Mouse (Mus musculus) lung, postnatal 25 days (tissue): ENCODE results near the gene Afg1l.

Experiments used
- DNase-seq: peaks from one replicate; pipeline ENCODE4 v3.0.0; 2022; ENCODE audit warnings: low spot score

Gene Afg1l

DNA sequence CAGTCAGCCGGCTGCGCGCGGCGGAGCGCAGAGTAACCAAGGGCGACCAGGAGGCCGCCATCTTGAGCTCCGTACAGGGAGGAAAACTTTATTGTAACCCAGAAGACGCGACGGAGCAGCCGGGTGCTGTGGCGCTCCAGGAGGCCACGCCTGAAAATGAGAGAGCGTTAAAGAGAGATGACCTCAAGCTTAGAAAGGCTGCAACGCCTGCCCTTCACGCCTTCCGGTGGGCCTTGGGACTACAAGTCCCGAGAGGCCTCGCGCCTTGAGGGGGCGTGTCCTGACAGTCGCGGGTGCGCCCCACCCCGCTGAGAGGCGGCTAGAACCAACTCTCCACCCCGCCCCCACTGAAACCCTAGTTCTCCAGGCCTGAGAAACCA, at the start of gene Afg1l:
TSS of gene Afg1l (minus strand) at position 225 of the 380 bp plus-strand sequence.
- peak; percentile 97 for DNase-seq

GRCm38 (mm10) chr10:42525682-42526081, 47.3 kb upstream of the Afg1l start:
- no peak for DNase-seq

DNA sequence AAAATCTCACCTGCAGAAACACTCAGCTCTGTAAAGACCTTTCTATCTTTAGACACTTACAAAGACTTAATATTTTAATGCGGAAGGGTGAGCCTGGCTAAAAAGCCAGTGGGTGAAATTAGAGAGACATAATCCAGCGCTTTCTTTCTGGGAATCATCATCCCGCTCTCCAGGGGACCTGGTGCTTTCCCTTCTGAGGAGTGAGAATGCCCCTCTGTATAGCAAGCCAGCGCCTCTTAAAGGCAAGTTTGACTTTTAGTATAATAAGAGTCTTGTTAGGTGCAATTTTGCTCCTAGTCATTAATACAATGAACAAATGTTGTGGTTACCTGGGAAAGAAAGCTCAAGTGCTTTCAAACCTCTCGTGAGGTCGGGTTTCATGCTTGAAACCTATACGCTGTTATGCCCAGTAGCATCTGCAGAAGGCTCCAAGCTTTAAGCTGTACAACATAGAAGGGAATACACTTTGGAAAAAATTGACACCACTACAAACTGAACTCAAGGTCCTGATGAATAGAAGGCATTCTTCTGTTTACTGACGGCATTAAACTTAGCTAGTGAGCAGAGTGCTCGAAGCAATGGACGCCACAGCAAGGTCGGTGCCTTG, 45.3 kb upstream of the Afg1l start:
- no peak for DNase-seq

DNA sequence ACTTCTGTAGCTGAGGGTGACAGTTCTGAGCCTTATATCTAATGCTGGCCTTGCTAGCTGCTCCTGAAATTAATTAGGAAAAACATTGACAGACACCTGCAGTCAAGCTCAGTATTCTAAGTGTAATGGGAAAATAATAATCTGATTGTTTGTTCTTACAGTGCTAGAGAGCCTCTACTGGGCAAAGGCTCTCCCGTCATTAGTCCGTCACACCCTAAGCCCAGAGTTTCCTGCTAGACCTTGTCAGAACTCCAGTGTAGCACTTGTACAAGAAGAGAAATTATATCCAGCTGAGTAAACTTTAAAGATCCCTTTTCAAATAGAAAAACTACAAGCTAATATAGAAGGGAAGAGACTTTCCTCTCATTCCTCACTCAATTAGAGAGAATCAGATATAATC, 44.5 kb upstream of the Afg1l start:
- peak; percentile 26 for DNase-seq

- no peak for DNase-seq
Observed at GRCm38 (mm10) chr10:42521315-42521981, 43.1 kb upstream of the Afg1l start.

GRCm38 (mm10) chr10:42518363-42518762, 40.0 kb upstream of the Afg1l start:
- no peak for DNase-seq

GRCm38 (mm10) chr10:42514125-42514524, 35.8 kb upstream of the Afg1l start:
- no peak for DNase-seq

DNA sequence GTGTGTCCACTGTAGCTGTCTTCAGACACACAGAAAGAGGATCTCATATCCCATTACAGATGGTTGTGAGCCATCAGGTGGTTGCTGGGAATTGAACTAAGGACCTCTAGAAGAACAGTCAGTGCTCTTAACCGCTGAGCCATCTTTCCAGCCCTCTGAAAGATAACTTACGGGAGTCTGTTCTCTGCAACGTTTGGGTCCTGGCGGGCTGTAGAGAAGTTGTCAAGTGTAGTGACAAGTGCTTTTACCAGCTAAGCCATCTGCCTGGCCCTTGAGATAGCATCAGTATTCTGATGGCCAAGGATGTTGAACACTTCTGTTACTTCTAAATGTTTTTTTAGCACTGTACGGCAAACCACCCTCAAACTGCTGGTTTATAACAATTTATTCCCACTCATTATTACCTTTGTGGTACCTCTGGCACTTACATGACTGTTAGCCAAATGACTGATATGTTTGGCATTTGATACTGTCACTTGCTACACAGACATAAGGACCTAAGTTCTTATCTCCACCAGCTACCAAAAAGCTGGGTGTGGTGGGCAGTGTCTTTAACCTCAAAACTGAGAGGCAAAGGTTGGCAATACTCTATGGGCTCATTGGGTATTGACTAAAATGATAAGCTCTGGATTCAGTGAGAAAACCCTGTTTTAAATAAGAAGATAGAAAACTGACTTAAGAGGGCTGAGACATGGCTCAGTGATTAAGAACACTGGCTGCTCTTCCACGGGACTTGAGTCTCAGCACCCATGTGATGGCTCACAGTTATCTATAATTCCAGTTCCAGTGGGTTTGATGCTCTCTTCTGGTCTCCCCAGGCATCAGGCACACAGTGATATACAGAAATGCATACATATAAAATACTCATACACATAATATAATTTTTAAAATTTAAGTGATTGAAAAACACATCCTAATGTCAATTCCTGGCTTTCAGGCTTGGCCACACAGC, 33.1 kb upstream of the Afg1l start:
- no peak for DNase-seq

- no peak for DNase-seq
Observed at GRCm38 (mm10) chr10:42510141-42510540, 31.8 kb upstream of the Afg1l start.

GRCm38 (mm10) chr10:42504096-42504710, 25.8 kb upstream of the Afg1l start:
- DNase-seq, result peak; percentile 23

- DNase-seq, result peak; percentile 64
Observed at GRCm38 (mm10) chr10:42502349-42503111, 24.2 kb upstream of the Afg1l start.

GRCm38 (mm10) chr10:42501775-42502348, 23.5 kb upstream of the Afg1l start, which contains the start of gene Snx3:
Gene Snx3, plus strand, starts transcription at chr10:42502030.
- DNase-seq, result peak; percentile 99

GRCm38 (mm10) chr10:42501161-42501560, 22.8 kb upstream of the Afg1l start:
- no peak for DNase-seq

- no peak for DNase-seq
Observed at GRCm38 (mm10) chr10:42500611-42501010, 22.2 kb upstream of the Afg1l start.

GRCm38 (mm10) chr10:42493000-42493399, 14.6 kb upstream of the Afg1l start:
- DNase-seq, result no peak

- no peak for DNase-seq
Observed at GRCm38 (mm10) chr10:42492027-42492771, 13.8 kb upstream of the Afg1l start.

- no peak for DNase-seq
Observed at GRCm38 (mm10) chr10:42491158-42491557, 12.8 kb upstream of the Afg1l start.

DNA sequence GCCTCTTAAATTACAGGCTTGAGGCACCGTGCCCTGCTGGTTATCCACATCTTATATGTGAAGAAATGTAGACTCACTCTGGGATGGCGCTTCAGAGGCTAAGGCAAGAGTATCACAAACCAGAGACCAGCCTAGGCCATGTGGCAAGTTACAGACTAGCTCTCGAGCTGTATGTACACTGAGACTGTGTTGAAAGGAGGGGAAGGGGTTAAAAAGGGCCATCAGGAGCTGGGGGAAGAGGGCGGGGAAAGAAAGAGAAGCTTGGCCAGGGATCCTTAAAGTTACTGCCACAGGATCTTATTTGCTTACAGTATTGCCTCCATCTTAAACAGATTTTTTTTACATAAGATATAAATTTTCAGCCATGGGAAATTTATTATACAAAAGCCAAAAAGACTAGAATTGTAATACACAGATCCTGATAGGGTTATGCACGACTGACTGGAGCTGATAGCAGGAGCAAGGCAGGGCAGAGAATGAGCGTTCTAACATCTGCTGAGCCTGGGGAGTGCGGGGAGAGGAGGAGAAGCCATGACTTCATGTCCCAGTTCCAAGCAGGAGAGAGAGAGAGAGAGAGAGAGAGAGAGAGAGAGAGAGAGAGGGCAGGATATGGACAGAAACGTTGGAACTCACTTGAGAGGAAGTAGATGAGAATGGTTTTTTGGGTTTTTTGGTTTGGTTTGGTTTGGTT, 10.4 kb upstream of the Afg1l start:
- no peak for DNase-seq

DNA sequence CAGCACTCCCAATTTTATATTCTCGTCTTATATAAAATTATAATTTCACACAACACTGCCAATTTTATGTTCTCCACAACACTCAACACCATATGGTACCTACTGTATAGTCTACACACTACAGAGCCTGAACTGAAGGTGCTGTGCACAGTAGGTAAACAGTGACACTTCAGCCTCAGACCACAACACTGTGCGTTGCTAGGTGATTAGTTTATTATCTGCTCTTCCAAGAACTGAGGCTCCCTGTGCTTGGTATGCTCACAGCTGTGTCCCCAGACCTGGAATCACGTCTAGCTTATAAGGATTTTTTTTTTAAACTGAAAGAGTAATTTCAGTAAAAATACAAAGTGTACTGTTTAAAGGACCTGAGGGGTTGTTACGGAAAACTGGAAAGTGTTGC, 2.4 kb upstream of the Afg1l start:
- DNase-seq, result no peak
